Mouse (Mus musculus): ENCODE results near the gene Tor1aip2.

- TF ChIP-seq CTCF (IDR thresholded peaks at IDR 0.05; ENCODE audit: insufficient read depth, low read depth, low read length) (no peak), POLR2A (IDR thresholded peaks at IDR 0.05; ENCODE audit: insufficient read depth, low read depth, low read length) (no peak)
These were observed 32.8 kb upstream of the Tor1aip2 start for GRCm38 (mm10) chr1:156002366-156002765.

Data from olfactory bulb, adult 2 months (tissue).